Mouse (Mus musculus): ENCODE measurements around the gene Jarid2. TPM values are rescaled to one million over a fixed set of nuclear protein-coding genes. Genes with fewer than 3 reads are reported as not detected.
"Not testable (repeated sequence)": the region's sequence is repeated elsewhere in the genome, so short reads cannot be mapped to it uniquely, and the experiment has no call there.

Jarid2 gene
- polyA plus RNA-seq, 1 experiment from 2014 or later: 84.6 TPM

DNA sequence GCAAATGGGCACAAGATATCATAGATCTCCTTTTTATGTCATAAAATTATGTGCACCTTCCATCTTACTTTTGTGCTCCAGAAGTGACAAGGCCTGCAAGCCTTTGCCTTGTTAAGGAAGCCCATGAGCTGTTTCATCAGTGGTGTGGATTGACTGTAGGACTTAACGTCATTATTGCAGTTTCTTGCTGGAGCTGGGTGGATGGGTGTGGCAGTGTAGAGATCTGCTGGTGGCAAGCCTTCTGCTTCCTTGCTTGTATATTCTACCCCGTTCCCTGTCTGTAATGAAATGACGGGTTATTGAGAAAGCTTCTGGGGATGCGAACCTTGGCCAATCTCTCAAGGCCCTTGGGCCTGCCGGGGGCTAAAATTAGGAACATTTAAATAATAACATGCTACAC, 99.6 kb downstream of the Jarid2 start:
- Histone ChIP-seq H3K4me1 (peaks cover 4% of the 10 kb centered on the region; the same call in 1 of the 2 replicates), H3K4me2 (replicated peaks) (no peak overlapping the region), H3K27ac (no peak overlapping the region), H3K4me3 (no peak overlapping the region), H3K27me3 (no peaks in the 10 kb centered on the region), H3K9me3 (replicated peaks) (no peaks in the 10 kb centered on the region), H3K36me3 (0 out of 2 replicates have a peak, but pooled peaks cover 3% of the 10 kb centered on the region), H3K9ac (no peak overlapping the region)
- WGBS: 87% methylated on average over 5 of the region's 5 CpGs
- no peak for ATAC-seq (ENCODE audit: low FRiP score)

- H3K27ac ChIP-seq: no peak overlapping the region
- no peak overlapping the region for H3K4me3 ChIP-seq
- no peak for ATAC-seq (ENCODE audit: low FRiP score)
- no peaks in the 10 kb centered on the region for H3K36me3 ChIP-seq
- 87% methylated on average over 2 of the region's 2 CpGs for WGBS
- no peak overlapping the region for H3K9ac ChIP-seq
- no peaks in the 10 kb centered on the region for H3K27me3 ChIP-seq
- H3K9me3 ChIP-seq (replicated peaks): no peaks in the 10 kb centered on the region
- H3K4me1 ChIP-seq: peaks cover 4% of the 10 kb centered on the region; the same call in 1 of the 2 replicates
- H3K4me2 ChIP-seq (replicated peaks): no peak overlapping the region
These were observed 102.8 kb downstream of the Jarid2 start for GRCm38 (mm10) chr13:44832104-44832503.

GRCm38 (mm10) chr13:44832866-44833265, 103.6 kb downstream of the Jarid2 start:
- Histone ChIP-seq H3K27me3 (no peaks in the 10 kb centered on the region), H3K9ac (no peak overlapping the region), H3K9me3 (replicated peaks) (no peaks in the 10 kb centered on the region), H3K36me3 (no peaks in the 10 kb centered on the region), H3K4me1 (peaks cover 9% of the 10 kb centered on the region), H3K4me3 (no peak overlapping the region), H3K27ac (no peak overlapping the region), H3K4me2 (replicated peaks) (no peak overlapping the region)
- 89% methylated on average over 4 of the region's 4 CpGs for WGBS
- no peak for ATAC-seq (ENCODE audit: low FRiP score)

GRCm38 (mm10) chr13:44833353-44833752, 104.1 kb downstream of the Jarid2 start:
- Histone ChIP-seq H3K9me3 (replicated peaks) (no peaks in the 10 kb centered on the region), H3K36me3 (no peaks in the 10 kb centered on the region), H3K9ac (no peak overlapping the region), H3K27ac (no peak overlapping the region), H3K4me2 (replicated peaks) (no peak overlapping the region), H3K4me3 (no peak overlapping the region), H3K27me3 (no peaks in the 10 kb centered on the region), H3K4me1 (peaks cover 9% of the 10 kb centered on the region)
- ATAC-seq (ENCODE audit: low FRiP score): no peak
- WGBS: 76% methylated on average over 3 of the region's 3 CpGs

- H3K27ac ChIP-seq: no peak overlapping the region
- no peak overlapping the region for H3K4me3 ChIP-seq
- H3K9ac ChIP-seq: no peak overlapping the region
- H3K9me3 ChIP-seq (replicated peaks): no peaks in the 10 kb centered on the region
- H3K27me3 ChIP-seq: no peaks in the 10 kb centered on the region
- peaks cover 29% of the 10 kb centered on the region for H3K4me1 ChIP-seq
- no peaks in the 10 kb centered on the region for H3K36me3 ChIP-seq
- WGBS: 79% methylated on average over 6 of the region's 6 CpGs
- H3K4me2 ChIP-seq (replicated peaks): no peak overlapping the region
- ATAC-seq (ENCODE audit: low FRiP score): no peak
These were observed 108.2 kb downstream of the Jarid2 start for GRCm38 (mm10) chr13:44837445-44837844.

- H3K9me3 ChIP-seq (replicated peaks): no peaks in the 10 kb centered on the region
- peak overlapping the region; percentile 97 for H3K27ac ChIP-seq
- 1% methylated on average over 20 of the region's 20 CpGs for WGBS
- H3K4me3 ChIP-seq: peak overlapping the region; percentile 40
- peaks cover 46% of the 10 kb centered on the region for H3K4me1 ChIP-seq
- H3K36me3 ChIP-seq: no peaks in the 10 kb centered on the region
- peak overlapping the region; percentile 68 for H3K9ac ChIP-seq
- peak; percentile 93 for ATAC-seq (ENCODE audit: low FRiP score)
- H3K27me3 ChIP-seq: no peaks in the 10 kb centered on the region
- peak overlapping the region; percentile 63 for H3K4me2 ChIP-seq (replicated peaks)
These were observed 110.9 kb downstream of the Jarid2 start for GRCm38 (mm10) chr13:44839866-44840835.

DNA sequence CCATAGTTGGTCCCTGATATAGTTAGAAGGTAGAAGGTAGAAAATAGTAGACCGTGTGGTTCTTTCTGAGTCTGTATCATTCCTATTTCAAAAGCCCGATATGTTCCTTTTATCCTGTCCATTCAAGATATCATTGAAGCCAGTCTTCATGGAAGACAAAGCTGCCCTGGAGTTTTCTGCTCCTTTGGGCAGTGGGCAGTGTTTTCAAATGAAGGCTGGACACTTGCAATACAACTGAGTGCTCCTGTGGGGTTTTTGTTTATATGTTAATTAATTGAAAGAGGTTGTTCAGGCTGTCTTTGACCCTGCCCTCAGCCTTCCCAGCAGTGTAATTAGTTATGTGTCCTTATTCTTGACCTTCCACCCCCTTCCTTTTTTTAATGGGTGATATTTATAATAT, 122.2 kb downstream of the Jarid2 start:
- Histone ChIP-seq H3K9me3 (replicated peaks) (no peaks in the 10 kb centered on the region), H3K4me3 (no peak overlapping the region), H3K4me1 (peaks cover 10% of the 10 kb centered on the region), H3K27ac (no peak overlapping the region), H3K9ac (no peak overlapping the region), H3K4me2 (replicated peaks) (no peak overlapping the region), H3K27me3 (no peaks in the 10 kb centered on the region), H3K36me3 (peaks cover 13% of the 10 kb centered on the region)
- ATAC-seq (ENCODE audit: low FRiP score): no peak
- WGBS: 36% methylated on average over 2 of the region's 2 CpGs

GRCm38 (mm10) chr13:44852024-44852423, 122.8 kb downstream of the Jarid2 start:
- no peaks in the 10 kb centered on the region for H3K27me3 ChIP-seq
- no peaks in the 10 kb centered on the region for H3K9me3 ChIP-seq (replicated peaks)
- no peak overlapping the region for H3K4me3 ChIP-seq
- H3K4me1 ChIP-seq: peaks cover 14% of the 10 kb centered on the region
- no peak overlapping the region for H3K4me2 ChIP-seq (replicated peaks)
- WGBS: 85% methylated on average over 3 of the region's 3 CpGs
- no peak overlapping the region for H3K9ac ChIP-seq
- no peak for ATAC-seq (ENCODE audit: low FRiP score)
- peaks cover 13% of the 10 kb centered on the region for H3K36me3 ChIP-seq
- H3K27ac ChIP-seq: no peak overlapping the region

DNA sequence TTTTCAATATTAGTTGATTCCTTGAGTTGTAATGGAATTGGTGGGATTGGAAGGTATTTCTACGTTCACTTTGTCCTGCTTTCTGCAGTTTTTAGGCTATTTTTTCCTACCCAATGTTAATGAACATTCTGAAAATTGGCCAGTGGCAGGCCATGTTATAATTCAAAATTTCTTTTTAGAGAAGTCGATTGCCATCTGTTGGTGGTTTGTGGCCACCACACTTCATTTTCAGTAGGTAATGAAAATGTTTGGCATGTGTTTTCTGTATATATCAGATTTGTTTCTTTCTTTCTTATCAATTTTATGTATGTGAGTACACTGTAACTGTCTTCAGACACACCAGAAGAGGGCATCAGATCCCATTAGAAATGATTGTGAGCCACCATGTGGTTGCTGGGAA, 136.3 kb downstream of the Jarid2 start:
- Histone ChIP-seq H3K9me3 (replicated peaks) (no peaks in the 10 kb centered on the region), H3K36me3 (0 out of 2 replicates have a peak, but pooled peaks cover 3% of the 10 kb centered on the region), H3K27ac (no peak overlapping the region), H3K27me3 (no peaks in the 10 kb centered on the region), H3K4me3 (no peak overlapping the region), H3K9ac (no peak overlapping the region), H3K4me1 (peaks cover 8% of the 10 kb centered on the region), H3K4me2 (replicated peaks) (no peak overlapping the region)
- WGBS: 91% methylated on average over 2 of the region's 2 CpGs
- ATAC-seq (ENCODE audit: low FRiP score): no peak

- Histone ChIP-seq H3K4me2 (replicated peaks) (no peak overlapping the region), H3K27me3 (no peaks in the 10 kb centered on the region), H3K27ac (peak overlapping the region; percentile 41; the same call in 1 of the 2 replicates), H3K4me3 (no peak overlapping the region), H3K4me1 (peaks cover 8% of the 10 kb centered on the region), H3K36me3 (peaks cover 3% of the 10 kb centered on the region; the same call in 1 of the 2 replicates), H3K9me3 (replicated peaks) (no peaks in the 10 kb centered on the region), H3K9ac (no peak overlapping the region)
- 55% methylated on average over 4 of the region's 4 CpGs for WGBS
- 0 out of 2 replicates have a peak, but pooled peaks have one; percentile 41 for ATAC-seq (ENCODE audit: low FRiP score)
These were observed 138.9 kb downstream of the Jarid2 start for GRCm38 (mm10) chr13:44868037-44868650.

GRCm38 (mm10) chr13:44869418-44870119, 140.3 kb downstream of the Jarid2 start:
- H3K36me3 ChIP-seq; H3K4me3 ChIP-seq; H3K4me2 ChIP-seq (replicated peaks); H3K4me1 ChIP-seq; H3K27ac ChIP-seq; H3K27me3 ChIP-seq; H3K9me3 ChIP-seq (replicated peaks); H3K9ac ChIP-seq: not testable (repeated sequence)
- peak; percentile 99 for ATAC-seq (ENCODE audit: low FRiP score)
- WGBS: 77% methylated on average over 47 of the region's 47 CpGs

DNA sequence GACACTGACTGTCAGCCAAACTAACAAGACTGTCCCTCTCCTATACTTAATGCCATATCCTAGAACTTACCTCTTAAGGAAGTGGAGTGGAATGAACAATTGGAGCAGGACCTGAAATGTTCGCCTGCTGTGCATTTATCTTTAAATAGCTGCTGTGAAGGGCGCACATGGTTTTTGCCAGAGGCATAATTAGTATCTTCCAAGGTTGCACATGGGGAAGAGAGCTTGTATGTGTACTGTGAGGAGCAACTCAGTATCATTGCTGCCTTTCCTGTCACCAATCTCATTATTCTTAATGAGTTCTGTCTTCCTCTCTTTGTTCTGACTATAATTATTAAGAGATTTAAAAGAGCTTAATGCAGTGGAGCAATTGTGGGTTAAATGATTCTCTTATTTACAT, 147.5 kb downstream of the Jarid2 start:
- Histone ChIP-seq H3K4me1 (peaks cover 24% of the 10 kb centered on the region), H3K36me3 (0 out of 2 replicates have a peak, but pooled peaks cover 13% of the 10 kb centered on the region), H3K9ac (no peak overlapping the region), H3K27me3 (no peaks in the 10 kb centered on the region), H3K27ac (no peak overlapping the region), H3K9me3 (replicated peaks) (no peaks in the 10 kb centered on the region), H3K4me3 (no peak overlapping the region), H3K4me2 (replicated peaks) (no peak overlapping the region)
- WGBS: 69% methylated on average over 2 of the region's 2 CpGs
- no peak for ATAC-seq (ENCODE audit: low FRiP score)

Data from hindbrain, embryonic 12.5 days (tissue).